Mouse (Mus musculus): Measurements from ENCODE around the gene Ddx49.
A peak's percentile ranks its signal among the peaks of the same experiment; 100 is the strongest.

Ddx49 gene

DNA sequence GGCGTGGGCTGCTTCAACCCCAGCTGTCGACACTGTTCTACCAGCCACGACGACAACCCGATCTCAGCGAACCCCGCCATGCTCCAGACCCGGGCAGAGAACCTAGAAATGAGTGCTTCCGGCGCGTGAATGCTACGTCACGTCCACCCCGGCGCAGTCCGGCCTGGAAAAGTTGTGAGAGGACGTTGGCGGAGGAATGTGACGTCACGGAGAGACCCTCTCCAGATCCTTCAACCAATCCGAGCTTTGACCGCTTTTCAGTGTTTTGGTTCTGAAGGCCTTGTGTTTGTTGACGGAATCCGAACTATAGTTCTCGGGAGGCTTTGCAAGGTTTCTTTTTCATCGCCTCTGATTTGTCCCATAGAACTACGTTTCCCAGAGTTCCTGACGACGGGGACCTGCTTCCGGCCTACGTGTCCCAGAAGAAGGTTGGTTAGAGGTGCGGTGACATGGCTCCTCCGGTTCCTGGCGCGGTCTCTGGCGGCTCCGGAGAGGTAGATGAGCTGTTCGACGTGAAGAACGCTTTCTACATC is at the start of gene Ddx49, which contains the start of gene Cope:
Gene Ddx49 (minus strand): TSS at position 132 of the 533 bp plus-strand sequence.
Gene Cope (plus strand): TSS at position 161 of the 533 bp plus-strand sequence.
- peak; percentile 94 for DNase-seq

DNA sequence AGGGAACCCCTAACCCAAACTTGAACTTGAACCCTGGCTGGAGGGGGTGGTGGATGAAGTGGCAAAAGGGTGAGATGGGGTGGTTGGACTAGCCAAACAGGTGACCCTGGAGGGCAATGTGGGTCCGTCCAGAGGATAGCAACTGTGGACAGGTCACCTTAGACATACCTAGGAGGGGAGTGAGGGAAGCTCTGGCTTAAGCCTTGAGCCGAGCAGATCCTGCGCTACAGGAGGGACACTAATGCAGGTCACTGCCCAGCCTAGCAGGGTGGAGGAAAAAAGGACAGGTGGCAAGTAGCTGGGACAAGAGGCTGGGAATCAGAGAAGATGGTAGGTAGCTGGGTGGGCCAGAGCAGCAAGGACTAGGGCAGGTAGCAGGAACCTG is 49.7 kb upstream of the Ddx49 start:
- no peak for DNase-seq

DNA sequence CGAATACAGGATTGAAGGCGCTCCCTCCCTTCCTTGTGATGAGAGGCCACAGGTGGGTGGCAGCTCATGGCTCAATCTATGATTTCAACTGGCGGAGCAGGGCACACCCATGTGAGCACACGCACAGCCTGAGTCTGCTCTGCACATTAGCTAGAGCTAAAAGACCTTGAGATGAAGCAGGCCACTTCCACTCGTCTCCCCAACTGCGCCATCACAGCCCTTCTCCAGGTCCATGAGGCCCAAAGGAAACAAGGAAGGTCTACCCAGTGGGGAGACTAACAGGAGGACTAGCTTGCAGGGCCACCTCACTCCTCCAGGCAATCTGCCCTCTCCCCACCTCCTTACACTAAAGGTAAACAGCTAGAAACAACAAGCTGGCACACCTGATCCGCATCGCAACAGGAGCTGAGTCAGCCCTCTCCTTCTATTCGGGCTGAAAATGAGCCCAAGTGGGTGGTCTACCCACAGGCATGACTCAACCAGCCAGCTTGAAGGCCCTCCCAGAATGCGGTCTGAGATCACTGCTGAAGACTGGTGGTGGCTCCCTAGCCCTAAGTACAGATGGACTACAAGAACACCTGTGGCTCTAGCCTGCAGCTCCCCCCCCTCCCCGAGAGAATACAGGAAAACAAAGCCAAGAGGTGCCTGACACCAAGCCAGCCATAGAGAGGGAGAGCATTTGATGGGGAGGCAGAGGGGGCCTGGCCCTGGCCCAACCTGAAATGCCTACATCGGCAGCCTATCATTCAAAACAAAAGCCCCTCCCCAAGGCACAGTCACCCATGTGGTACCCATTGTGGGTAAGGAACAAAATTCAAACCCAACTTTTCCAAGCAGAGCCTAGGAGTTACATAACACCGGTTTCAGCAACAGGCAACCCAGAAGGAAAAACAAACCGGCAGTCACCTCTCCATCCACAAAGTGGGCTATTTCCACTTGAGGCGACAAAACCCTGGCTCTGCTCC is 49.0 kb upstream of the Ddx49 start:
- peak; percentile 26 for DNase-seq

DNA sequence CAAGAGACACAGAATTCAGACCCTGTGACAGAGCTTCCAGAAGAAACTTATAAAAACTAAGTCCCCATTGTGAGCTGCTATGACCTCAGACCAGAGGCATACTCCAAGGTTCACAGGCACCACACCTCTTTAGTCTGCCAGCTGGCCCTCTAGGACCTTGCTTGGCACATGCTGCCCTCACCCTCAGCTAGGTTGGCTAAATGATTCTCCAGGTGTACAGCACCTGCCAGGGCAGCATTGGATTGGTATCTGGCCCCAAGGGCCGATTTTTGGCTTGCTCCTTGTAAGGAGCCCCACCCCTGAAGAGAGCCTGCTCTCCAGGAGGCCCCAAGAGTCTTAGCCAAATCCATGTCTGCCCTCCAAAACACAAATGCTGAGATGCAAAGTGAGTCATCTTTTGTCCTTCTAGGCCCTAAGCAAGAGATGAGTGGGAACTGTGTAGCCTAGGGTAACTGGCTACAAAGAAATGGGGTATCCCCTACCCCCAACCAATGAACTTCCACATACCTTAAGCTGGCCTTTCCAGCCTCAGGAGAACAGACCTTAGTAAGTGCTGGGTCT is 45.7 kb upstream of the Ddx49 start:
- DNase-seq = no peak

DNA sequence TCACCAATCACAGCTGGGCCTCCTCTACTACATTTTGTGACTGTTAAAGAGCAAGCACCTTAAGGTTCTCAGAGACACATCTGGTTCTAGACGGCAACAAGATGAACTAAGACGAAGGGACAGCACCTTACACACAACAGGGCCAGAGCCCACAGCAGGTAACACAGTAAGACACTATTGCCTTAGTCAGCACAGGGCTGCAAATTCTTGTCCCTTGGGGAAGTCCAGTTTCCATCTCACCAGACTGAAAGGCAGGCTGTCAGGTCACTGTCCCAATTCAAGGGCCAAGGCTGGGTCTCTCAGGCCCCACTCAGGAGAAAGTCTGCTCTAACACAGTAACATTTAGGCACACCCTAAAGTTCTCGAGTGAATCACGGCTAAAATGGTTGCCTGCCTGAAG is 45.2 kb upstream of the Ddx49 start:
- DNase-seq = no peak

DNA sequence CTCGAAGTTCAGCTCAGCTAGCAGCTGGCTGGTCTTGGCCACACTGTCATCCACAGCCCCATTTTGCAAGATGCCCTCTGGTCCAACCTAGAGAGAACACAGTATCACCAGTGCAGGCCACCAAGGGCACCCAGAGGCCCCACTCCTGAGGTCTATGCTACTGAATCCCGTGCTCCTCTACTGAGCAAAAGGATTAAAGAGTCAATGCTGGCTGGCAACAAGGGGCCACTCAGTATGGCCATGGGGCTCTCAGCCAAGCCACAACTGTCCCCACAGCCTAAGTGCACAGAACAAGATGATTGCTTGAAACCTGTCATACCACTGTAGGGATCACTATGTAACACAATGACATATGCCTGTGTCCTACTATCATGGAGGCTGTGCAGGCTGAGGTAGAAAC is 42.0 kb upstream of the Ddx49 start:
- DNase-seq = no peak

DNA sequence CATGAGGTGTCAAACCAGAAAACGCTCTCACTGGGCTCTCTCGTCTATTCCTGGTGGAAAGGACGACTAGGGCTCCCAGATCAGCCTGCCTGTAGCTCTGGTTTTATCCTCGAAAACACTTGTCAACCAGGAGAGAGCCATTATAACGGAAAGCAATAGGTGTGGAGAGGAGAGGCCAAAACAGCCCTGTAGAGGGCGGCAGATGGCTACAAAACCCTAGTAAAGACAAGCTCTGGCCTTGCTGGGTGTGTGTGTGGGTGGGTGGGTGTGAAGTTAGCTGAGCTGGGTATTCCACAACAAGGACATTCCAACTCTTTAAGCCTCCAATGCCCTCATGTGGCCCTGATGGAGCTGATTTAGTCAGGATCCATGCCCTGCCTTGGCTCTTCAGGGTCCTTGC is 41.4 kb upstream of the Ddx49 start:
- peak; percentile 68 for DNase-seq

DNA sequence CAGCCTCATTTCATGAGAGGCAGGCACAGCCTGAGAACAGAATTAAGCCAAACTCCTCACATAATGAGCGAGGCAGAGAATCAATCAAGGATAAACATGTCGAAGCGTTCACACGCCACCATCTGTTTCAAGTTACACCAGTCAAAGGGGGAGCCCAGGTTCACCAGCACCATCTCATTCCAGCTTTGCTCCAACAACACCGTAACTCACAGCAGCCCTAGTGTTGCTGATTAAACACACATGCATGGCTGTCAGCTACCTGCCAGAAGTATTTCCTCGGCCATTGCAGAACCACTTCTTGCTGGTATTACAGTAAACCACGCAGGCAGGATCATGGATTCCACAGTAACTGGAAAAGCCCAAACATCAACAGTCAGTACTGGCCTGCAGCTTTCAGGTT is 40.8 kb upstream of the Ddx49 start:
- DNase-seq = no peak

DNA sequence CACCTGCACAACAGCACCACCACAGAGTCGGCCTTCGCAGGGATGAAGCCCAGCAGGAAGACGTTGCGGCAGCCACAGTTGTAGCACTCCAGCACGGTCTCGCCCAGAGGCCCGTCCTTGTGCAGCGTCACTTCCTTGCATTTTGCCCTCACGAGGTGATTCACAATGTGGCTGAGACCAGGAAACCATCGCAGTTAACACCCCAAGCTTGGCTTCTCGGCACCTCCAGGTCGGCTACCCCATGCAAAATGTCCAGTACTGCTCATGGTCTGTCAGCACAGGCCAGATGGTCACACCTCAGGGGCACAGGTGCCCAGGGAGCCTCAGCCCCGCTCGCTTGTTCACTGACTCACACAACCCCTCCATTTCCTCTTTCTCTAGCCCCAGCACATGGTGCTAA is 39.7 kb upstream of the Ddx49 start:
- no peak for DNase-seq

DNA sequence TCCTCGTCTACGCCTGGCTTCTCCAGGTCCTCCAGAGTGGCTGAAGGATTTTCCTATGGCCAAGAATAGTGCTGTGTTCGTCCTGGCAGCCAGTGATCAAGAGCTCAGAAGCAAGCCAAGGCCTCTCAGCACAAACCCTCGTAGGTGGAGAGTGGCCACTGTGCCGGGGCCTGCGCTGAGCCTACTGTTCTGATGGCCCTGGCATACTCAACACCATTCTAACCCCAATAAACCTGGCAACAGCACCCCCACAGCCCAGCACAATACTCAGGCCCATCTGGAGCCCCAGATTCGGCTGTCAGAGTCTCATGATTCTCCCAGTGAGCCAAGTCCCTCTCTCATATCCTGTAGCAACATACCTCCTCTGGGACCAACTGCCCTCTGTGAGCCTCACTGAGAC is 38.4 kb upstream of the Ddx49 start:
- no peak for DNase-seq

DNA sequence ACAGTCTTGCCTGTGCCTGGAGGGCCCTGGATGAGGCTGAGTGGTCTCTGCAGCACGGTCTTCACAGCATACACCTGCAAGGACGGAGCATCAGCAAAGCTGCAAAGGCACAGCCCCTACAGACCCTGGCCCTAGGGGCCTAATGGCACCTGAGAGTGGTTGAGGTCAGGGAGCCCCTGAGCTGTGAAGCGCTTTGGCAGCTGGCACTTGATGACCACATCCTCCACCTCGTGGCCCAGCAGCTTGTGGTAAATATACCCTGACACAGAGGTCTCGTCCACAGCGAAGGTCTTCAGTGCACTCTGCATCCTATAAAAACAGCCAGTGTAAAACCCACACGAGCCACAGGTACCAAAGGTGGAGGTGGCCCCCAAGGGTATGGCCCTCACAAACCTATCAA is 36.6 kb upstream of the Ddx49 start:
- no peak for DNase-seq

DNA sequence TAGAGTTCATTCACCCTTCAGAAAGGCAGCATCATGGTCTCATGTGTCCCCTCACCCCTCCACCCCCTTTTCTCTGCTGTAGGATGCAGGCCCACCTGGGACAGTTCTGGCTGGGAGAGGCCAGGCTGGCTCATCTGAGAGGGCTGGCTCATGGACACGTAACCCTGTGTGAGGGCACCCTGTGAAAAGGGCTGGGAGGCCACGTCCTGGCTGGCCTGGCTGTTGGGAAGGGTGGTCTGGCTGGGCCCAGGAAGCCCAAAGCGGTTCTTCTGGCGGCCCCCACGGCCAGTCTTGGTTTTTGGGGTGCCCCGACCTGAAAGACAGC is 30.6 kb upstream of the Ddx49 start:
- no peak for DNase-seq

DNA sequence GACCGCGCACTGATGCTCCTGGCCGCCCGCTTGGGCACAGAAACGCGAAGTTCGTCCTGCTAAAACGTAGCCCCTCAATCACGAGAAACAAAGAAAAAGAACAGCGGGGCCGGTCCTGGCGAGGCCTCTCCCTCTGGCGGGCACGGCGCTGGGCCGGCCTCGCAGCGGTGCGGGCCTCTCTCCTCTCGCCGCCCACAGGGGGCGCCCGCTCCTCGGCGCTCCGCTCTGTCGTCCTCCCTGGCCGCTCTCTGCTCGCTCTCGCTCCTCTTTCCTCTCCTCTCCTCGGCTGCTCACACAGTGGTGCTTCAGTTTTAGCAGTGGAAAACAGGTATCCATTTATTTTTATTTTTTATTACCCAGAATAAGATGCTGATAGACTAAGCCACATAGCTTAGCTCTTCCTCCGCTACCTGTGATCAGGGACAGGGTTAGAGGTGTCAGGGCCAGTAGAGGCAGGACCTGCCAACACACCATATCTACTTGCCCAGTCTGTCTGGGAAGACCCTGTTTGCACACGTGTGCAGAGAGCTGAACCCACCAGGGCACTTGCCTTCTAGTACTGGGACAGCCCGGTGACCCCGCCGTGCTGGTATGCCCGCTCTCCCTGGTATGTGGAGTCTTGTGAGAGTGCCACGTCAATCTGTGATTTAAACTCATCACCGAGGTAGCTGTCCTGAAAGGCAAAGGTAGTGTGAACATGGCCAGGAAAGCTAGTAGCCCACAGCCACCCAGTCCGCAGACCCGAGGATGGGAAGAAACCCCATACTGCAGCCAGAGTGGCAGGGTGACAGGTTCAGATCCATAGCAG is 30.0 kb upstream of the Ddx49 start:
- DNase-seq = peak; percentile 42

DNA sequence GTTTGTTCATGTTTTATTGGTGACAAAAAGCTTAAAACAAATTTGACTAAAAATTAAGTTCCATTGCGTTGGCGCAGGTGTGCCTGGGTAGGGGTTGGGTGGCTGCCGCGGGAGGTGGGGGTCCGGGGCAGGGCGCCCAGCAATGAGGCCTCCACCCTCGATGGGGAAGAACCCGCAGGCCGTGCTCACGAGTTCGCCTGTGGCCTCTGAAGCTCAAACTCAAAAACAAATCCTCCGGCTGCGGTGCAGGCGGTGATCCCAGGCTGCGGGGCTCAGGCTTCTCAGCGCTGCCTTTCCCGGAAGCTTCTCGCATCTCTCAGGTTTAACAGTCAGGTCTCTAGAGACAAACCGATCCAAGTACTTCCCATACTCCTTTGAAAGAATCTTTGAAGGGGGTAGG is 29.2 kb upstream of the Ddx49 start:
- DNase-seq = no peak

DNA sequence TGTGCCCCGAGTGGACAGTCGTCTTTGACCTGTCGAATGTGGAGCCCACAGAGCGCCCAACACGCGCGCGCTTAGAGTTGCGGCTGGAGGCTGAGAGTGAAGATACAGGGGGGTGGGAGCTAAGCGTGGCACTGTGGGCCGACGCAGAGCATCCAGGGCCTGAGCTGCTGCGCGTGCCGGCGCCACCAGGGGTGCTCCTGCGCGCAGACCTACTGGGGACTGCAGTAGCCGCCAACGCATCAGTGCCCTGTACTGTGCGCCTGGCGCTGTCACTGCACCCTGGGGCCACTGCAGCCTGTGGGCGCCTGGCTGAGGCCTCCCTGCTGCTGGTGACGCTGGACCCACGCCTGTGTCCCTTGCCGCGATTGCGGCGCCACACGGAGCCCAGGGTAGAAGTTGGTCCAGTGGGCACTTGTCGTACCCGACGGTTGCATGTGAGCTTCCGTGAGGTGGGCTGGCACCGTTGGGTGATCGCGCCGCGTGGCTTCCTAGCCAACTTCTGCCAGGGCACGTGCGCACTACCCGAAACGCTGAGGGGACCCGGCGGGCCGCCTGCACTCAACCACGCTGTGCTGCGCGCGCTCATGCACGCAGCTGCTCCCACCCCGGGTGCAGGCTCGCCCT is 28.6 kb upstream of the Ddx49 start:
- peak; percentile 49 for DNase-seq

DNA sequence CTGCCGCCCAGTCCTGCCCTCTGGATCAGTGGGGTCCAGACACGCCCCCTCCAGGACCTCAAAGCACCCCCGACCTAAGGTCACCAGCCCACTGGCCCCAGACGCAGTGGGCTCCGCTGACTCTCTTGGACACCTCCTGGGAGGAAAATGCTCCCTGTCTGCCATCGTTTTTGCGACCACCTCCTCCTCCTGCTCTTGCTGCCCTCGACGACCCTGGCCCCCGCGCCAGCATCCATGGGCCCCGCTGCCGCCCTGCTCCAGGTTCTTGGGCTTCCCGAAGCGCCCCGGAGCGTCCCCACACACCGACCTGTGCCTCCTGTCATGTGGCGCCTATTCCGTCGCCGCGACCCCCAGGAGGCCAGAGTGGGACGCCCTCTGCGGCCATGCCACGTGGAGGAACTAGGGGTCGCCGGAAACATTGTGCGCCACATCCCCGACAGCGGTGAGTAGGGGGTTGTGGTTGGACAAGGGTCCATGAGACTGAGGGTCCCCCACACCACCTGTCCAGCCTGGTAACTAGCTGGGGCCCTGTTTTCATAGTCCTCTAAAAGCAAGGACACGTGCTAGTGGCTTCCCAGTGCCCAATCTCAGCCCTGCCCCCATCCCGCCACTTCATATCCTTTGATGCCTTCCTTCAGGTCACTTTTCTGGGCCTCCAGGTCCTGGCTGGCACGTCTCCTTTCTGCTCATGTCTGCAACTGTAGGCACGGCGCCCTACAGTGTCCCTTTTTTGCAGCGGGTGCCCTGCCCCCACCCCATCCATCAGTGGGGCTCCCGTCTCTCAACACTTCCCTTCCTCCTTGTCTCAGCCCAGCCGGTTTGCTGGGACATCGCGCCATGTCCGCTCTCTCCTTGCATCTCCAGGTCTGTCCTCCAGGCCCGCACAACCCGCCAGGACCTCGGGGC is 27.8 kb upstream of the Ddx49 start:
- no peak for DNase-seq

DNA sequence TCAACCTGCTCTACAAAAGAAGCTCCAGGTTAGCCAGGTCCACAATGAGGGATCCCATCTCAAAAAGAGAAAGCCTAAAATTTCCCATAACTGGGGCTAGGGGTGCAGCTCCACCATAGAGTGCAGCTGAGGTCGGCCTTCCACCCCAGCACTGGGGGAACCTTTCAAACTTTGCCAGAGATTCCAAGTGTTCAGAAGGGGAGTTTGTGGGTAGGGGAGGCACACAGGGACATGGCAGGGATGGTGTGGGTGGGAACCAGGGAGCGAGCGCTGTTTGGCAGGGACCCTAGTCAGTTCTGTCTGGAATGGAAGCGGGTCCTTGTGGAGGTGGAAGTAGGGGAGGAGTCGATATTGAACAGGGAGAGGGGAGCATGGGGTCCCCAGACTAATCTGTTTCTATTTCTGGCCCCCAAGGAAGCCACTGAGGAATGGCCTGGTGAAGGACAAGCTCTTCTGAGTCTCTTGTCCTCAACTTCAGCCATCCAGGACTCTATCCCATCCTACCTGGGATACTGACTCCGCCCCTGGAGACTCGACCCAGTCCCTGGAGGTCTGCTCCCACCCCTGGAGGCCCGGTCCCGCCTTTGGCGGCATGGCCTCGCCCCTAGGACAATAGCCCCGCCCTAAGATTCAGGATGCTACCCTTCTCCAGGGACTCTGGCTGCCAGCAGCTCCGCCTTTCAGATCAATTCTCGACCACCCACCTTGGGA is 27.0 kb upstream of the Ddx49 start, which contains the start of gene Gdf1:
Gene Gdf1 (plus strand): TSS at position 694 of the 711 bp plus-strand sequence.
- DNase-seq = no peak

DNA sequence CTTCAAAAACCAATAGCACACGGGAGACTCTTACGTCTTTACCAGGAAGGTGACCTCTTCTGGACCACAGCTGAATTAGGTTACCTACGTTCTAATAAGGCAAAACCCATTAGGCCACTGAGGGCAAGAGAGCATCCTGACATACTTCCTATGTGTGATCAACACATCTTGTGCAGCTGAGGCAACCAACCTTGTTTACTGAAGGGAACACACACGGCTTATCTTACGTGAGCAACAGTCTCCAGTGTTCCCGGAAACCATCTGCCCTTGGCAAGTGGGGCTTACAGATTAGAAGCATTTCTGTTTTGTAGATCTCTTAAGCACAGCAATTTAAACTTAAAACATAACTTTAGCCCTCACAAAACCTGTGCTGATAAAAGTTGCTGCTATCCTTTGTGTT is 25.2 kb upstream of the Ddx49 start:
- DNase-seq = no peak

DNA sequence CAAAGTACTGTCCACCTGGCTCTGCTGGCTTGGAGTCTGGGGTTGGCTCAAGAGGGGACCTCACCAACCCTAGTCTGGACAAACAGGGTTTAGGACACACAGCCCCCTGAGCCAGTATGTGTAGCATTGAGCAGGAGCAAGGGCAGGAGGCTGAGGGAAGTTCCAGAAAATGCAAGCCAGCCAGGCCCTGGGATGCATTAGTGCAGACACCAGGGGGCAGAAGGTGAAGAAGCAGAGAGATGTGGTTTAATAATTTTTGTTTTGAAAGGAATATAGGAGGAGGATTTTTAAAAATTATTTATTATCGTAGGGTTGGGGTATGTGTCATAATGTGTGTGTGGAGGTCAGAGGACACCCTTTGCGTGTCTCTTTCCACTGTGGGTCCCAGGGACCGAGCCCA is 21.4 kb upstream of the Ddx49 start:
- no peak for DNase-seq

DNA sequence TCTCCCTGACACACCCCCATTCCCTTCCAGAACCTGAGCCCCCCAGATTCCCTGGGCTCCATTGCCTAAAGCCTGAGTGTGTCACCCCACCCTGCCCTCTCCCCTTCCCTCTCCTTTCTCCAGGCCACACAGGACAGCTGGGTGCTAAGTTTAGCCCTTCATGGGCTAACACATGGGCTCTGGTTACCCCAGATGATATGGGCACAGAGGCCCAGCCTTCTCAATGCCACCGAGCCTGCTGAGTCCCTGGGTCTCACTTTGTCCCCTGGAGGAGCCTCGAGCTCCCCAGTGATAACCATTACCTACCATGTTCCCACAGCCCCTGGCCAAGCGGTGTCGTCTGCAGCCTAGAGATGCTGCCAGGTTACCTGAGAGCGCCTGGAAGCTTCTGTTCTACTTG is 15.6 kb upstream of the Ddx49 start:
- DNase-seq = no peak
